Mouse (Mus musculus) liver, adult 2 months (tissue): Measurements from ENCODE around the gene Tas2r131. TPM values are rescaled to one million over a fixed set of nuclear protein-coding genes. Genes with fewer than 3 reads are reported as not detected.
"Not testable (repeated sequence)": the region's sequence is repeated elsewhere in the genome, so short reads cannot be mapped to it uniquely, and the experiment has no call there.

Experiments used
- DNase-seq: peaks from one replicate; pipeline ENCODE4 v3.0.0-alpha.2; 2011; ENCODE audit warnings: low read depth, low spot score; ENCODE audit errors: extremely low read depth
- H3K27ac ChIP-seq: fragments of 200-500 bp; replicated peaks from 2 replicates; pipeline ENCODE4 v1.5.1; 2012; ENCODE audit warnings: low read depth, mild to moderate bottlenecking, control low read depth, inconsistent platforms, low read length; ENCODE audit not compliant: insufficient read depth
- H3K27me3 ChIP-seq: fragments of 200-500 bp; 2 replicates; pipeline ENCODE4 v1.6.1; 2012; ENCODE audit warnings: mild to moderate bottlenecking, moderate library complexity, low read length, inconsistent platforms; ENCODE audit not compliant: control insufficient read depth, insufficient read depth
- H3K36me3 ChIP-seq: fragments of 200-500 bp; 2 replicates; pipeline ENCODE4 v1.6.1; 2012; ENCODE audit warnings: low read length, inconsistent platforms; ENCODE audit not compliant: control insufficient read depth, insufficient read depth
- H3K4me1 ChIP-seq: fragments of 200-500 bp; 2 replicates; pipeline ENCODE4 v1.6.1; 2011; ENCODE audit warnings: low read length; ENCODE audit not compliant: control insufficient read depth, insufficient read depth
- H3K4me3 ChIP-seq: fragments of 200-500 bp; 2 replicates; pipeline ENCODE4 v1.5.1; 2011; ENCODE audit warnings: low read depth, mild to moderate bottlenecking, control low read depth, low read length, moderate library complexity; ENCODE audit not compliant: insufficient read depth
- H3K79me2 ChIP-seq: fragments of 200-500 bp; 2 replicates; pipeline ENCODE4 v1.6.1; 2012; ENCODE audit warnings: inconsistent platforms, mild to moderate bottlenecking, low read length, moderate library complexity; ENCODE audit not compliant: control insufficient read depth, insufficient read depth
- H3K9ac ChIP-seq: fragments of 200-500 bp; 2 replicates; pipeline ENCODE4 v1.6.1; 2012; ENCODE audit warnings: low read depth, mild to moderate bottlenecking, control low read depth, inconsistent platforms, low read length
- CTCF ChIP-seq: fragments of 200-500 bp; IDR thresholded peaks from 2 replicates; pipeline ENCODE4 v1.5.1; 2011; ENCODE audit warnings: low read depth, low read length, control low read depth
- POLR2A ChIP-seq: fragments of 200-500 bp; IDR thresholded peaks from 2 replicates; pipeline ENCODE4 v1.6.1; 2011; ENCODE audit warnings: low read length, control low read depth; ENCODE audit not compliant: insufficient read depth; ENCODE audit errors: extremely low read depth
- WGBS: fragments of 180-500 bp; shearing (Covaris S2); methylation state at CpG from one replicate; pipeline ENCODE4 v1.1.7; 2018; 5-methylcytosine and 5-hydroxymethylcytosine counted together
- polyA plus RNA-seq: library from polyadenylated mRNA; depleted of rRNA; stranded (reverse); fragments of >200 nt; gene quantifications from 2 replicates; pipeline ENCODE4 v1.2.3, GENCODE M21; 2012; rRNA removed
- total RNA-seq: library from RNA; depleted of rRNA; stranded (reverse); fragments of >200 nt; gene quantifications from 2 replicates; pipeline ENCODE4 v1.2.3, GENCODE M21; 2014; rRNA removed

Gene Tas2r131
- total RNA-seq (not detected in 2 replicates), polyA plus RNA-seq (not detected in 2 replicates)

- WGBS: 49% methylated on average over 1 of the region's 1 CpGs
Measured at GRCm38 (mm10) chr6:132957819-132958218, at the start of gene Tas2r131. Gene Tas2r131 (minus strand): TSS chr6:132957919.

DNA sequence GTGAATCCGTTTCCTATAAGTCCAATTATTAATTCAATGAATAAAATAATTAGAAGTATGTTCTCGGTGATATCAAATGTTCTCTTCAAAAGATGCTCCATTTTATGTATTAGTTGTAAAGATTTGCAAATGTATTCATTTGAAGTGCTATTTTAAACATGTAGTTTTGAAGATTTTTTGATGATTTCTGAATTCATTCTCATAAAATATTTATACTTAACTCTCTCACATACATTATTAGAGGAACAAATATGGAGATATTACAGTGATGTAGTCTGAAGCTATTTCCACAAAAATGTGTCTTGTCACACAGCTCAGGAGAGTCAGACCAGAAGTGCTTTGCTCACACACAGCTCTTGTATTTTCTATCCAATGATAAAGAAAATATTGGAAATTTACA lies 23.1 kb upstream of the Tas2r131 start, which contains the start of gene Tas2r109:
Tas2r109 (minus strand) TSS at position 101 of the 400 bp plus-strand sequence.
- Histone ChIP-seq H3K9ac (no peak within 1 kb of the TSS), H3K27ac (no peak within 1 kb of the TSS), H3K79me2 (no peaks in the 10 kb centered on the region), H3K4me3 (no peak within 1 kb of the TSS), H3K4me1 (no peaks in the 10 kb centered on the region), H3K36me3 (no peaks in the 10 kb centered on the region), H3K27me3 (no peaks in the 10 kb centered on the region)
- no peak for DNase-seq
- WGBS: 71% methylated on average over 2 of the region's 2 CpGs
- no peak for TF ChIP-seq POLR2A
- TF ChIP-seq CTCF: no peak

More at GRCm38 (mm10) chr6:132957819-132958218, at the start of gene Tas2r131:
- Histone ChIP-seq H3K36me3 (no peaks in the 10 kb centered on the region), H3K79me2 (no peaks in the 10 kb centered on the region), H3K9ac (no peak within 1 kb of the TSS), H3K4me1 (no peaks in the 10 kb centered on the region), H3K27me3 (no peaks in the 10 kb centered on the region), H3K27ac (no peak within 1 kb of the TSS), H3K4me3 (no peak within 1 kb of the TSS)
- DNase-seq: no peak
- TF ChIP-seq POLR2A: no peak
- no peak for TF ChIP-seq CTCF

GRCm38 (mm10) chr6:132950802-132951201 lies 6.9 kb downstream of the Tas2r131 start, which contains the start of gene Tas2r129:
Gene Tas2r129 (plus strand): TSS chr6:132951102.
- TF ChIP-seq CTCF (no peak), POLR2A (no peak)
- Histone ChIP-seq H3K36me3 (no peaks in the 10 kb centered on the region), H3K27me3 (no peaks in the 10 kb centered on the region), H3K9ac (no peak within 1 kb of the TSS), H3K79me2 (no peaks in the 10 kb centered on the region), H3K4me1 (no peaks in the 10 kb centered on the region), H3K4me3 (no peak within 1 kb of the TSS), H3K27ac (no peak within 1 kb of the TSS)
- DNase-seq: no peak
- 68% methylated on average over 2 of the region's 2 CpGs for WGBS

DNA sequence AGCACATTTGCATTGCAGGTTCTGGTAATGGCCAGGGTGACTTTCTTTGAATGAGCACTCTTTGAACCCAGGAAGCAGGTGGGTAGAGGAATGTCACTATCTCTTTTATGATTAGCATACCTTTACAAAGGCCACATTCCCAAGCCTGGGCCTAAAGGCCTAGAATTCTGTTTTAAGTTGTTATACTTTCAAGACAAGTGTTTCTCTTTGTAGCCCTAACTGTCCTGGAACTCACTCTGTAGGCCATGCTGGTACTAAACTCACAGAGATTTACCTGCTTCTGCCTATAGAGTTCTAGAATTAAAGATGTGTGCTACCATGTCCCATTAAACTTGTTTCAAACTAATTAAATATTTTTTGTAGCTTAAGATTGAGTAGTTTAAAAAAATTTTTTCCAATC lies 16.3 kb downstream of the Tas2r131 start:
- H3K27ac ChIP-seq, H3K79me2 ChIP-seq, H3K27me3 ChIP-seq, H3K9ac ChIP-seq, H3K36me3 ChIP-seq, DNase-seq, H3K4me1 ChIP-seq, H3K4me3 ChIP-seq: not testable (repeated sequence)

DNA sequence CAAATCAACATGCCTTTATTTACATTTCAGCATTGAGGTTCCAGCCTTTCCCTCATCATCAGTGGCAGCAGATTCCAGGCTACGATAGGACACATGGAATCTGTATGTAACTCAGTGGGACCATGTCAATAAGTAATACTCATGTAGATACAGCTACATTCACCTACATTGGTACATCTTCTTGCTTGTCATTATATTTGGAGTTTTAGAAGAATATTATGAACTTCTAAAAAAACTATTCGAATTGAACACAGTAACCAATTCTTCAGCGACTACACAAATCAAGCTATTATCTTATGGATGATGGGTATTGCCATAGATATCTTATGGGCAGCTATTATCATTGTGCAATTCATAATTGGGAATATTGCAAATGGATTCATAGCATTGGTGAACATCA lies 48.4 kb downstream of the Tas2r131 start, which contains the start of gene Tas2r125:
Tas2r125 (plus strand) TSS at position 301 of the 400 bp plus-strand sequence.
- WGBS: 70% methylated on average over 3 of the region's 3 CpGs
- Histone ChIP-seq H3K4me3 (no peak within 1 kb of the TSS), H3K27me3 (no peaks in the 10 kb centered on the region), H3K36me3 (no peaks in the 10 kb centered on the region), H3K9ac (no peak within 1 kb of the TSS), H3K79me2 (no peaks in the 10 kb centered on the region), H3K4me1 (no peaks in the 10 kb centered on the region), H3K27ac (no peak within 1 kb of the TSS)
- TF ChIP-seq POLR2A (no peak), CTCF (no peak)
- no peak for DNase-seq

Other genes with a start within 250 kb of the Tas2r131 start
- gene Tas2r122, start 246.0 kb downstream of the Tas2r131 start, total RNA-seq: not detected in 2 replicates
- not detected in 2 replicates for gene Tas2r122, start 246.0 kb downstream of the Tas2r131 start, polyA plus RNA-seq
- not detected in 2 replicates for gene Tas2r115, start 219.9 kb downstream of the Tas2r131 start, total RNA-seq
- gene Tas2r115, start 219.9 kb downstream of the Tas2r131 start, polyA plus RNA-seq: not detected in 2 replicates
- gene Tas2r124, start 203.2 kb downstream of the Tas2r131 start, total RNA-seq: not detected in 2 replicates
- not detected in 2 replicates for gene Tas2r124, start 203.2 kb downstream of the Tas2r131 start, polyA plus RNA-seq
- gene Tas2r102, start 195.8 kb downstream of the Tas2r131 start, total RNA-seq: not detected in 2 replicates
- gene Tas2r102, start 195.8 kb downstream of the Tas2r131 start, polyA plus RNA-seq: not detected in 2 replicates
- not detected in 2 replicates for gene Tas2r136, start 179.8 kb downstream of the Tas2r131 start, total RNA-seq
- not detected in 2 replicates for gene Tas2r136, start 179.8 kb downstream of the Tas2r131 start, polyA plus RNA-seq
- not detected in 2 replicates for gene Tas2r117, start 155.1 kb downstream of the Tas2r131 start, total RNA-seq
- not detected in 2 replicates for gene Tas2r117, start 155.1 kb downstream of the Tas2r131 start, polyA plus RNA-seq
- gene Tas2r123, start 110.8 kb downstream of the Tas2r131 start, total RNA-seq: not detected in 2 replicates
- not detected in 2 replicates for gene Tas2r123, start 110.8 kb downstream of the Tas2r131 start, polyA plus RNA-seq
- not detected in 2 replicates for gene Tas2r116, start 102.5 kb downstream of the Tas2r131 start, total RNA-seq
- not detected in 2 replicates for gene Tas2r116, start 102.5 kb downstream of the Tas2r131 start, polyA plus RNA-seq
- not detected in 2 replicates for gene Tas2r110, start 89.9 kb downstream of the Tas2r131 start, total RNA-seq
- gene Tas2r110, start 89.9 kb downstream of the Tas2r131 start, polyA plus RNA-seq: not detected in 2 replicates
- not detected in 2 replicates for gene Tas2r113, start 64.9 kb downstream of the Tas2r131 start, total RNA-seq
- not detected in 2 replicates for gene Tas2r113, start 64.9 kb downstream of the Tas2r131 start, polyA plus RNA-seq
- not detected in 2 replicates for gene Tas2r125, start 48.3 kb downstream of the Tas2r131 start, total RNA-seq
- gene Tas2r125, start 48.3 kb downstream of the Tas2r131 start, polyA plus RNA-seq: not detected in 2 replicates
- gene Tas2r129, start 6.8 kb downstream of the Tas2r131 start, total RNA-seq: not detected in 2 replicates
- not detected in 2 replicates for gene Tas2r129, start 6.8 kb downstream of the Tas2r131 start, polyA plus RNA-seq
- gene Tas2r109, start 23.0 kb upstream of the Tas2r131 start, total RNA-seq: not detected in 2 replicates
- gene Tas2r109, start 23.0 kb upstream of the Tas2r131 start, polyA plus RNA-seq: not detected in 2 replicates
- gene Tas2r103, start 79.2 kb upstream of the Tas2r131 start, total RNA-seq: not detected in 2 replicates
- not detected in 2 replicates for gene Tas2r103, start 79.2 kb upstream of the Tas2r131 start, polyA plus RNA-seq
- not detected in 2 replicates for gene Tas2r140, start 97.9 kb upstream of the Tas2r131 start, total RNA-seq
- gene Tas2r140, start 97.9 kb upstream of the Tas2r131 start, polyA plus RNA-seq: not detected in 2 replicates
- gene Smim10l1, start 147.0 kb upstream of the Tas2r131 start, total RNA-seq: 84.3 and 106 TPM in 2 replicates
- gene Smim10l1, start 147.0 kb upstream of the Tas2r131 start, polyA plus RNA-seq: 105 and 130 TPM in 2 replicates